Mouse (Mus musculus): ENCODE data around the gene Endog. TPM values are rescaled to one million over a fixed set of nuclear protein-coding genes. Genes with fewer than 3 reads are reported as not detected.
A peak's percentile ranks its signal among the peaks of the same experiment; 100 is the strongest.
"Not testable (repeated sequence)": the region's sequence is repeated elsewhere in the genome, so short reads cannot be mapped to it uniquely, and the experiment has no call there.

Endog gene
- polyA plus RNA-seq (2015; fragmentation: Nextera tagmentation; extraction: Ambion mirVana) = 14.3 and 19.3 TPM in 2 replicates

DNA sequence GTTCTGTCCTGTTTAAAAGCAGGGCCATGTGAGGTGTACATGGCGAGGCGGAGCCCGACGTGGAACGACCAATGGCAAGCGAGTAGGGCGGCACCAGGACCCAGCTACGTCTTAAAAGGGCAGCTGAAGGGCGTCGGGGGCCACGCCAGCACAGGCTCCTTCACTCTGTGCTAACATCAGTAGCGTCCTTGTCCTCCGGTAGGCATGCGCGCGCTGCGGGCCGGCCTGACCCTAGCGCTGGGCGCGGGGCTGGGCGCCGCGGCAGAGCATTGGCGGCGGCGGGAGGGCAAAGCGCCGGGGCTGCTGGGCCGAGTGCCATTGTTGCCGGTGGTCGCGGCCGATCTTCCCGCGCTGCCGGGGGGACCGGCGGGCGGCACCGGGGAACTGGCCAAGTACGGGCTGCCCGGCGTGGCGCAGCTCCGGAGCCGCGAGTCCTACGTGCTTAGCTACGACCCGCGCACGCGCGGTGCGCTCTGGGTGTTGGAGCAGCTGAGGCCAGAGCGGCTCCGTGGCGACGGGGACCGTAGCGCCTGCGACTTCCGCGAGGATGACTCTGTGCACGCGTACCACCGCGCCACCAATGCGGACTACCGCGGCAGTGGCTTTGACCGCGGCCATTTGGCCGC lies at the start of gene Endog:
Gene Endog (plus strand): TSS at position 123 of the 626 bp plus-strand sequence.
- Histone ChIP-seq H3K4me3 (peak within 1 kb of the TSS; percentile 64), H3K36me3 (peaks cover 41% of the 10 kb centered on the region), H3K4me1 (replicated peaks) (peaks cover 17% of the 10 kb centered on the region), H3K4me2 (peak within 1 kb of the TSS; percentile 89), H3K9ac (peak within 1 kb of the TSS; percentile 84), H3K27me3 (peaks cover 10% of the 10 kb centered on the region; the same call in 1 of the 2 replicates), H3K27ac (peak within 1 kb of the TSS; percentile 96), H3K9me3 (peaks cover 6% of the 10 kb centered on the region)
- ATAC-seq (ENCODE audit: low FRiP score) = peak; percentile 95
- WGBS = 0% methylated on average over 74 of the region's 75 CpGs

DNA sequence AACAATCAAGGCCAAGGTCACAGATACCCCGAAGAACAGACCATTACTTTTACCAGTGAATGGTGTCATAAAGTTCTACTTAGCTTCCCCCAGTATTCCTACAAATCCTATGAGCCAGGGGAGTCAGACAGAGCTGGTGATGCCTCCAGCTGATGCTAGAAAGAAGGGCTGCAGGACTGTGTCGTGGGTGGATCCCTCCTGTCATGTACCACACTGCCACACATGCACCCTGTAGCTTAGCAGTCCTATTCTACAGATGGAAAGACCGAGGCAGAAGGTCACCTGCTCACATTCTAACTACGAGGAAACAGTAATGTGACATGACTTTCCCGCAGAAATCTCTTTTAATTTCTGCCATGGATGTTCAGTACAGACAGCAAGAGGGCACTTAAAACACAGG lies 48.5 kb upstream of the Endog start:
- Histone ChIP-seq H3K4me2 (peak overlapping the region; percentile 93), H3K27ac (no peak overlapping the region), H3K27me3 (no peaks in the 10 kb centered on the region), H3K9me3 (no peaks in the 10 kb centered on the region), H3K4me3 (no peak overlapping the region), H3K4me1 (replicated peaks) (peaks cover 54% of the 10 kb centered on the region), H3K36me3 (peaks cover 13% of the 10 kb centered on the region), H3K9ac (no peak overlapping the region)
- WGBS = 90% methylated on average over 5 of the region's 5 CpGs
- ATAC-seq (ENCODE audit: low FRiP score) = no peak

DNA sequence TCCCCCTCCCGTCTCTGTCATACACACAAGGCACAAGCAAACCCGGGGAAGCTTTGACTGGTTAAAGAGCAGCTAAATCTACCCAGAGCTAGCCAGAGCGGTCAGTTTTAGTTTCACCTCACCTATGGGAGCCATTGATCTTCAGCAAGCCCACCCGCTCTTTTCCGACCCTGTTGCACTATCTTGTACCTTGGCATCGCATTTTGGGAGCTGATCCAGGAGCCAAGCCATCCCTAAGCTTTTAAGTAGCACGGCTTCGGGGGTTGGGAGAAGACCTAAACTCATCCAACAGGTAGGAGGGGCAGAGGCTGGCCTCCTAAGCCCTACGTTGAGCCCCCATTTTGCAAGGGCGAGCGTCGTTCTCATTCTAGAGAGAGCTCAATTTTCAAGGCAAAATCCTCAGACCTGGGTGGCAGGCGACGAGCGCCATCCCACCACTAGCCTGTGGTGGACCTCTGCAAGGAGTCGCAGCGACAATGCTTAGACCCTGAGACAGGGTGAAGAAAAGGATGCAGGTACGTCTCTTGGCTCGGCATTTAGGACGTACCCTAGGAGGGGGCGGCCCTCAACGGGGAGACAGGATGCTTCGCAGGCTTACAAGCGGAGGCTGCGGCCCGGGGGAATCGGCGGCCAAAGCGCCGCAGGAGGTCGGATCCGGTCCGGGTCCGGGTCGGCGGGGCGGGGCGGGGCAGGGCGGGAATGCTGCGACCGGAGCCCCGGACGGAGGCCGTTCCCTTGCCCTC lies 47.4 kb upstream of the Endog start:
- Histone ChIP-seq H3K4me1 (replicated peaks) (peaks cover 52% of the 10 kb centered on the region), H3K4me3 (peak overlapping the region; percentile 70), H3K9me3 (no peaks in the 10 kb centered on the region), H3K27ac (peak overlapping the region; percentile 94), H3K4me2 (peak overlapping the region; percentile 93), H3K27me3 (no peaks in the 10 kb centered on the region), H3K36me3 (peaks cover 13% of the 10 kb centered on the region), H3K9ac (peak overlapping the region; percentile 87)
- WGBS = 1% methylated on average over 44 of the region's 44 CpGs
- peak; percentile 67 for ATAC-seq (ENCODE audit: low FRiP score)

DNA sequence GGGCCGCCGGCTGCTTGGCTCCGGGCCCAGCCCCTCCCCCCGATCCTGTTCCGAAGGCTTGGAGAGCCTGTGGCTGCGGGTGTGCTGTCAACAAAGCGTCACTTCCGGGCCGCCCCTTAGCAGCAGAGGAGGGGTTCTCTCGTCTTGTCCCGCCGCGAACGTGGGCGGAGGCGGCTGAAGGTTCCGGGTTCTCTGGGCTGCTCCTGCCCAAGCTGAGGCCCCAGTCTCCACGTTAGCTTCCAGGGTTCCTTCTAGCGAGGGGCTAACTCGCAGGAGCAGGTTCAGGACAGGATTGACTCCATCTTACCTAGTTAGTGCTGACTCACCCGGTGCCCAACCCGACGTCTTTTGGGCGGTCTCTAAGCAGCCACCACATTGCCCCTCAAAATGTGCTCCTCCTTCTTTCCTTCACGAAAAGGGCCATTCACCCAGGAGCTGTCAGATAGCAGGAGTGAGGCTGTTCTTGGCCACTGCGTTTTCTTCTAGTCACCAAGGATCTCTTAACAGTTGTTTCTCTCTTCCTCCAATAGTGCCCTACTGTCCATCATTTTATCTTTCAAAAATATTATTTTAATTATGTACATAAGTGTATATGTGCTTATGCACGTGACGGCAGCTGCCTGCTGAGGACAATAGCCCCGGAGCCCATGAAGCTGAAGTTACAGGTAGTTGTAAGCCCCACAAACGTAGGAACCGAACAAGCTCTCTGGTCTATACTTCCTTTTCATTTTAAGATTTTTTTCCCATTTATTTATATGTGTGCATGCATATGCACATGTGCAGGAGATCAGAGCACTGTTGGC lies 46.6 kb upstream of the Endog start, which contains the start of gene Zer1:
Gene Zer1 (minus strand): TSS at position 114 of the 803 bp plus-strand sequence.
- Histone ChIP-seq H3K9ac (peak within 1 kb of the TSS; percentile 87), H3K27me3 (no peaks in the 10 kb centered on the region), H3K9me3 (no peaks in the 10 kb centered on the region), H3K4me2 (peak within 1 kb of the TSS; percentile 93), H3K4me1 (replicated peaks) (peaks cover 45% of the 10 kb centered on the region), H3K36me3 (peaks cover 13% of the 10 kb centered on the region), H3K4me3 (peak within 1 kb of the TSS; percentile 70), H3K27ac (peak within 1 kb of the TSS; percentile 94)
- 11% methylated on average over 31 of the region's 31 CpGs for WGBS
- peak; percentile 96 for ATAC-seq (ENCODE audit: low FRiP score)

DNA sequence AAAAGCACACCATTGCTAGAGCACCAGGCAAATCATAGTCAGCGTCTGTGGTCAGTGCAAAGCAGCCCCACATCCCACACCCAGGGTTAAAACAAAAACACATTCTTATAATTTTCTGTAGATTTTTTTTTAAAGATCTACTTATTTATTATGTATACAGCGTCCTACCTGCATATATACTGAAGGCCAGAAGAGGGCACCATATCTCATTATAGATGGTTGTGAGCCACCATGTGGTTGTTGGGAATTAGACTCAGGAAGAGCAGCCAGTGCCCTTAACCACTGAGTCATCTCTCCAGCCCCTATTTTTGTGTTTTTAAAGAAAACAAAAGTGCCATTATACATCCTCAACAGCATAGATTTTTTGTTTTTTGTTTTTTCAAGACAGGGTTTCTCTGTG lies 42.5 kb upstream of the Endog start:
- H3K4me2 ChIP-seq = no peak overlapping the region
- no peak overlapping the region for H3K27ac ChIP-seq

DNA sequence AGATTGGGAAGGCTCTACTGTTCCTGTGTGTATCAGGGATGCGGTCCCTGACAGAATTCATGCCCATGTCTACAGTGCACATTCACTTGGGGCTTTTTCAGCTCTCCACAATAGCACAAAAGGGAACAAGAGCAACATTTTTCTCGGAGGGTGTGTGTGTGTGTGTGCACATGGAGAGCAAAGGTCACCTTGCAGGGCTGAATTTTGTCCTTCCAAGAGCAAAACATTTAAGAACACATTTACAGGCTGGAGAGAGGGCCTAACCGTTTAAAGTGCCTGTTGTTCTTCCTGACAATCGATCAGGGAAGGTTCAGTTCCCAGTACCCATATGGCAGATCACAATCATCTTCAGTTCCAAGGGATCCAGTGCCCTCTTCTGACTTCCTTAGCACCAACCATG lies 41.1 kb upstream of the Endog start:
- peaks cover under 1% of the 10 kb centered on the region; the same call in 1 of the 2 replicates for H3K36me3 ChIP-seq
- H3K27me3 ChIP-seq = no peaks in the 10 kb centered on the region
- H3K4me3 ChIP-seq = no peak overlapping the region
- H3K9ac ChIP-seq = no peak overlapping the region
- H3K9me3 ChIP-seq = no peaks in the 10 kb centered on the region
- H3K27ac ChIP-seq = no peak overlapping the region
- WGBS = 89% methylated on average over 4 of the region's 4 CpGs
- H3K4me1 ChIP-seq (replicated peaks) = peaks cover 20% of the 10 kb centered on the region
- H3K4me2 ChIP-seq = no peak overlapping the region
- ATAC-seq (ENCODE audit: low FRiP score) = no peak

More for the DNA sequence above, 42.5 kb upstream of the Endog start:
- 40% methylated on average over 2 of the region's 2 CpGs for WGBS
- Histone ChIP-seq H3K9ac (no peak overlapping the region), H3K4me1 (replicated peaks) (peaks cover 16% of the 10 kb centered on the region), H3K27me3 (no peaks in the 10 kb centered on the region), H3K4me3 (no peak overlapping the region), H3K9me3 (no peaks in the 10 kb centered on the region), H3K36me3 (no peaks in the 10 kb centered on the region)
- ATAC-seq (ENCODE audit: low FRiP score) = no peak

DNA sequence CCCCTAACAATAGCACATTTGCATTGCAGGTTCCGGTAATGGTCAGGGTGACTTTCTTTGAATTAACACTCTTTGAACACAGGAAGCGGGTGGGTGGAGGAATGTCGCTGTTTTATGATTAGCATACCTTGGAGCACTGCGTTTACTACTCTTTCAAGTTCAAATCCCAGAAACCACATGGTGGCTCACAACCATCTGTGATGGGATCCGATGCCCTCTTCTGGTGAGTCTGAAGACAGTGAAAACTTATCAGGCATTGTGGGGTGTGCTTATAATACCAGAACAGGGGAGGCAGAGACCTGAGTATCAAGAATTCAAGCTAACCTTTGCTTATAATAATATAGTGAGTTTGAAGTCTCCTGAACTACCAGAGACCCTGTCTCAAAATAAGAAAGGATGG lies 40.1 kb upstream of the Endog start:
- peaks cover 28% of the 10 kb centered on the region for H3K4me1 ChIP-seq (replicated peaks)
- ATAC-seq (ENCODE audit: low FRiP score); H3K4me3 ChIP-seq; H3K4me2 ChIP-seq; H3K27ac ChIP-seq; H3K9ac ChIP-seq; H3K27me3 ChIP-seq; H3K9me3 ChIP-seq: not testable (repeated sequence)
- peaks cover 11% of the 10 kb centered on the region for H3K36me3 ChIP-seq
- WGBS = 78% methylated on average over 5 of the region's 5 CpGs

DNA sequence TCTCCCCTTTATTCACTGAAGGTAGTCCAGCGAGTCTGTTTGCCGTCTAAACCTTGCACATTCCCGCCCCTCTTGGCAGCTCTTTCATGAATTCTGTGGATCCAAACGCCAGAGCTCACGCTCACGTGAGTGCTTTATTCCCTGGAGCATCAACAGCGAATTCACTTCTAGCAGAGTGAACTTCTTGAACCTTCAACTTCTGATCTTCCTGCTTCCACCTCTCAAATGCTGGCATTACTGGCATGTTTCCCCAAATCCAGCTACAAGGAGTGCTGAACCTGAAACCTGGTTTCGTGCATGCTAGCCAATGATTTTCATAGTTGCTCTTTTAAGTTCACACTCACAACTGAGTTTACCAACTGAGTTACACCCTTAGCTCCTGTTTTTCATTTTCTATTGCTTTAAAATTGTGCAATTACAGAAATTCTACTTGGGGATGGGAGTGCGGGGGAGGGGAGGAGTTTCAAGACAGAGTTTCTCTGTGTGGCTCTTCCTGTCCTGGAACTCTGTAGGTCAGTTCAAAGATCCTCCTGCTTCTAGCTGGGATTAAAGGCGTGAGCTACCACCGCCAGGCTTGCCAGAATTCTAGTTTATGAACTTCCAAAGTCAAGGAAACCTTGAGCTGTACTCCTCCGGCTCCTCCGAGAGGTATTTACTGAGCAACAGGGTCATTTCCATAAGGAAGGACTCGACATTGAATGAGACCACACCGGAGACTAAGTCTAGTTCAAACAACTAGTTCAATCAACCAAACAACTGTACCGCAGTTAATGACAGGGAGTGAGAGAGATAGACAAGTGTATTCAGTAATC lies 38.3 kb upstream of the Endog start:
- WGBS = 29% methylated on average over 16 of the region's 16 CpGs
- peaks cover 31% of the 10 kb centered on the region for H3K4me1 ChIP-seq (replicated peaks)
- peaks cover 27% of the 10 kb centered on the region for H3K36me3 ChIP-seq
- H3K4me2 ChIP-seq = peak overlapping the region; percentile 97
- no peaks in the 10 kb centered on the region for H3K9me3 ChIP-seq
- H3K27ac ChIP-seq = peak overlapping the region; percentile 88
- H3K9ac ChIP-seq = peak overlapping the region; percentile 89
- no peaks in the 10 kb centered on the region for H3K27me3 ChIP-seq
- peak; percentile 26 for ATAC-seq (ENCODE audit: low FRiP score)
- peak overlapping the region; percentile 74 for H3K4me3 ChIP-seq

DNA sequence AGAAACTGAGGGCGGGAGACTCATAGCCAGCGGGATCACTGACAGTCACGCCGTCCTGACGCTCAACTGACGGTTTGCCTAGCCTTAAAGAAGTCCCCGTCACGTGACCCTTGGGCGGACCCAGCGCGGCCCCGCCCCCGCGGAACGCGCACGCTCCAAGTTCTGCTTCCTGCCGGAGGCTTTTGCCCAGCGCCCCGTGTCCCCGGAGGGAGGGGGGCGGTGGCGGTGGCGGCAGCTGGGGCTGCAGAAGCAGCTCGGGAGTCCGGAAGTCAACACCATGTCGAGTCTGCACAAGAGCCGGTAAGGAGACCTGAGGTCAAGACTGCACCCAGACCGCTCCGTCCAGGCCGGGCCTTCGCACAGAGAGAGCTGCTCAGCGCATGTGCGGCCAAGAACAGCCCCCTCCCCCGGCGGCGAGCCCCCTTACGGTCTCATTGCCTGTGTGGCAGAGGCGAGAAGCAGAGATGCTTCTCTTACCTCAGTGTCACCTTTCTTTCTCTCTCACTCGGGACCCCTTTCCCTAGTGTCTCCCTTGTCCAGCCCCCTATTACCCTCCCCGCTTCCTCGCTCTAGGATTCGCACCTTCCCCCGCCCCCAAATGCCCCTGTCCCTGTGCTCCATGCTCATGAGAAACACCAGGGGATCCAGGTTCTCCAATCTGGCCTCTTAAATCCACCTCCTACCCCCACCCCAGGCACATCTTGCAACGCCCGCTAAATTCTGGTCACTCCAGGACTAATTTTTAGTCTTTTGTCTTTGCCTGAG lies 37.5 kb upstream of the Endog start, which contains the start of gene Tbc1d13:
Gene Tbc1d13 (plus strand): TSS at position 134 of the 765 bp plus-strand sequence.
- Histone ChIP-seq H3K4me3 (peak within 1 kb of the TSS; percentile 74), H3K9ac (peak within 1 kb of the TSS; percentile 89), H3K36me3 (peaks cover 32% of the 10 kb centered on the region), H3K9me3 (no peaks in the 10 kb centered on the region), H3K27me3 (no peaks in the 10 kb centered on the region), H3K27ac (peak within 1 kb of the TSS; percentile 88), H3K4me1 (replicated peaks) (peaks cover 31% of the 10 kb centered on the region), H3K4me2 (peak within 1 kb of the TSS; percentile 97)
- ATAC-seq (ENCODE audit: low FRiP score) = peak; percentile 91
- WGBS = under 1% methylated on average over 46 of the region's 46 CpGs

DNA sequence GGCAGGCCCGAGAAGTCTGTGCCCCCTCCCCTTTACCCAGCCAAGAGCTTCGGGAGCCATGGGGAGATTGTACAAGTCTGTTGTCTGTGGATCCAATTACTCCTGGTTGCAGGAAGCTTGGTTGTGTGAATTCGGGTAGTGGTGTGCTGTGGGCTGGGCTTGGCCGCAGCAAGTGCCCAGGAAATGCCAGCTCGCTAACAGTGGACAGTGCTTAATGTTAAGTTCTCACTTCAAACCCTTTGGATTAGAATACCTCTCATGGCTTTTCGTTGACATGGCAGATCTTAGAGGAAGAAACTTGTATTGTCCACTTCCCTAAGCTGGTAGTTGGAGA lies 36.9 kb upstream of the Endog start:
- peak overlapping the region; percentile 74 for H3K4me3 ChIP-seq
- H3K9ac ChIP-seq = peak overlapping the region; percentile 89
- ATAC-seq (ENCODE audit: low FRiP score) = no peak
- H3K27ac ChIP-seq = peak overlapping the region; percentile 88
- peaks cover 35% of the 10 kb centered on the region for H3K36me3 ChIP-seq
- H3K27me3 ChIP-seq = no peaks in the 10 kb centered on the region
- WGBS = 41% methylated on average over 6 of the region's 6 CpGs
- H3K4me2 ChIP-seq = peak overlapping the region; percentile 97
- peaks cover 31% of the 10 kb centered on the region for H3K4me1 ChIP-seq (replicated peaks)
- H3K9me3 ChIP-seq = no peaks in the 10 kb centered on the region
